Mouse (Mus musculus) forebrain, embryonic 13.5 days (tissue): Measurements from ENCODE around the gene Olfr1367. TPM values are rescaled to one million over a fixed set of nuclear protein-coding genes. Genes with fewer than 3 reads are reported as not detected.

Experiments used
- microRNA-seq: library from miRNA; unstranded; fragments of <30 nt; microRNA quantifications from one replicate; pipeline ENCODE4, GENCODE M21; 2016
- polyA plus RNA-seq: library from polyadenylated mRNA; unstranded; fragments of >200 nt; fragmentation: Nextera tagmentation; extraction: Ambion mirVana; gene quantifications from 2 replicates; pipeline ENCODE4 v1.2.1, GENCODE M21; 2015

Gene Olfr1367
- polyA plus RNA-seq, 1 experiment from 2014 or later: not detected

Small RNA genes within 50 kb of the gene (microRNA-seq; reads per million reads assigned to microRNA genes)
- gene Mir6942: not detected

Other genes starting within 250 kb of the Olfr1367 start
- gene Olfr1369-ps1, start 235.4 kb upstream of the Olfr1367 start, polyA plus RNA-seq: 0.05 TPM in 2 replicates
- not detected in 2 replicates for gene Olfr263, start 217.3 kb upstream of the Olfr1367 start, polyA plus RNA-seq
- gene Olfr1368, start 201.0 kb upstream of the Olfr1367 start, polyA plus RNA-seq: not detected in 2 replicates
- 109 and 114 TPM in 2 replicates for gene Trim27, start 167.5 kb upstream of the Olfr1367 start, polyA plus RNA-seq
- gene Gpx5, start 54.2 kb upstream of the Olfr1367 start, polyA plus RNA-seq: not detected in 2 replicates
- not detected in 2 replicates for gene Gpx6, start 34.8 kb upstream of the Olfr1367 start, polyA plus RNA-seq
- 16.4 and 18.1 TPM in 2 replicates for gene Zscan12, start 15.9 kb downstream of the Olfr1367 start, polyA plus RNA-seq
- gene Zkscan3, start 55.8 kb downstream of the Olfr1367 start, polyA plus RNA-seq: 97.9 and 98.4 TPM in 2 replicates
- gene Pgbd1, start 94.1 kb downstream of the Olfr1367 start, polyA plus RNA-seq: 3.7 and 4.4 TPM in 2 replicates
- gene Zscan26, start 106.8 kb downstream of the Olfr1367 start, polyA plus RNA-seq: 21.7 and 25.4 TPM in 2 replicates
- 2.9 and 3.5 TPM in 2 replicates for gene Nkapl, start 121.6 kb downstream of the Olfr1367 start, polyA plus RNA-seq
- gene Zkscan4, start 132.0 kb downstream of the Olfr1367 start, polyA plus RNA-seq: 7.3 and 7.7 TPM in 2 replicates
- not detected in 2 replicates for gene Gm10065, start 132.5 kb downstream of the Olfr1367 start, polyA plus RNA-seq
- 0.21 and 0.54 TPM in 2 replicates for gene AK157302, start 148.3 kb downstream of the Olfr1367 start, polyA plus RNA-seq
- 7.5 TPM in 2 replicates for gene Gm11273, start 154.5 kb downstream of the Olfr1367 start, polyA plus RNA-seq
- gene Zkscan8, start 184.2 kb downstream of the Olfr1367 start, polyA plus RNA-seq: 6.1 and 7.4 TPM in 2 replicates
- 0.17 and 0.33 TPM in 2 replicates for gene Olfr1366, start 195.9 kb downstream of the Olfr1367 start, polyA plus RNA-seq
- not detected in 2 replicates for gene Olfr1535, start 213.0 kb downstream of the Olfr1367 start, polyA plus RNA-seq
- not detected in 2 replicates for gene Olfr1364, start 234.8 kb downstream of the Olfr1367 start, polyA plus RNA-seq